Mouse (Mus musculus) liver, embryonic 12.5 days (tissue): Measurements from ENCODE around the gene Abcb9. TPM values are rescaled to one million over a fixed set of nuclear protein-coding genes. Genes with fewer than 3 reads are reported as not detected.

Source experiments
- ATAC-seq: fragments of 200-750 bp; cut with Nextera tagmentation; 2 replicates; pipeline ENCODE4 v1.8.0; 2017; ENCODE audit warnings: moderate number of reproducible peaks, mild to moderate bottlenecking, moderate library complexity
- H3K27ac ChIP-seq: fragments of 300-500 bp; sonication (generic); 2 replicates; pipeline ENCODE4 v1.5.1; 2016; ENCODE audit warnings: mild to moderate bottlenecking
- H3K27me3 ChIP-seq: fragments of 300-500 bp; sonication (generic); replicated peaks from 2 replicates; pipeline ENCODE4 v1.6.1; 2016; ENCODE audit warnings: mild to moderate bottlenecking, moderate library complexity
- H3K36me3 ChIP-seq: fragments of 300-500 bp; sonication (generic); 2 replicates; pipeline ENCODE4 v1.6.1; 2016; ENCODE audit warnings: mild to moderate bottlenecking, moderate library complexity
- H3K4me1 ChIP-seq: fragments of 300-500 bp; sonication (generic); 2 replicates; pipeline ENCODE4 v1.6.1; 2016
- H3K4me2 ChIP-seq: fragments of 300-500 bp; sonication (generic); 2 replicates; pipeline ENCODE4 v1.6.1; 2016; ENCODE audit warnings: mild to moderate bottlenecking, moderate library complexity
- H3K4me3 ChIP-seq: fragments of 300-500 bp; sonication (generic); 2 replicates; pipeline ENCODE4 v1.5.1; 2016; ENCODE audit warnings: mild to moderate bottlenecking, moderate library complexity
- H3K9ac ChIP-seq: fragments of 300-500 bp; sonication (generic); 2 replicates; pipeline ENCODE4 v1.6.1; 2016; ENCODE audit warnings: mild to moderate bottlenecking, moderate library complexity
- H3K9me3 ChIP-seq: fragments of 300-500 bp; sonication (generic); replicated peaks from 2 replicates; pipeline ENCODE4 v1.6.1; 2016; ENCODE audit warnings: mild to moderate bottlenecking, moderate library complexity
- WGBS: fragments of 180-500 bp; shearing (Covaris S2); methylation state at CpG from one replicate; pipeline ENCODE4 v1.1.7; 2016; ENCODE audit not compliant: insufficient replicate concordance; 5-methylcytosine and 5-hydroxymethylcytosine counted together
- polyA plus RNA-seq: library from polyadenylated mRNA; unstranded; fragments of >200 nt; fragmentation: Nextera tagmentation; extraction: Ambion mirVana; gene quantifications from 2 replicates; pipeline ENCODE4 v1.2.1, GENCODE M21; 2016

Abcb9 gene
- polyA plus RNA-seq, 1 experiment from 2014 or later, result 5.0 TPM

DNA sequence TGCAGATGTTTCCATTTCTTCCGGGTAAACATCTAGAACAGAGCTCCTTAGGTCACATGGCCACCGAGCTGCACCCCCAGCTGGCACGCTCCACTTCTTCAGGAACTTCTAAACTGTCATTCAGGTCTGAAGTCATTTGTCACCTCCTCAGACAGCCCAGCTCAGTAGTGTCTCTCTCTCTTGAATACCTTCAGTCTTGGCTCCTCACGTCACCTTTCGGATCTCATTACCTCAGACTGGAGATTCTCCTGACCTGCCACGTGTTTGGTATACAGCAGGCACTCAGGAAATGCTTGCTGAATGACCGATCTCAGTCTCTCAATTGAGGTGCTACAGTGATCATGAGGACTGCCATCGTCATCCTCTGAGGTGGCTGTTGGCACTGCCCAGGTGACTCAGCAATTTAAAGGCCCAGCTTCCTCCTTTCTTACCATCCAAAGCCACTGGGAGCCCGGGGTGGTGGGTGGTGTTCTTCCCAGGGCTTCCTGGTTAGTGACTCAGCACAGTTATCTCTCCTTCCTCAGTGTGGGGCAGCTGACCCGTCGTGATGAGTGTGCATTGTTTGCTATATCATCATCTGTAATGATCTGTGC lies 43.6 kb downstream of the Abcb9 start:
- Histone ChIP-seq H3K9me3 (peaks cover 6% of the 10 kb centered on the region; the same call in 1 of the 2 replicates), H3K27me3 (no peaks in the 10 kb centered on the region), H3K4me1 (peaks cover 65% of the 10 kb centered on the region), H3K9ac (peak overlapping the region; percentile 63), H3K4me2 (peak overlapping the region; percentile 67), H3K4me3 (peak overlapping the region; percentile 51), H3K36me3 (0 out of 2 replicates have a peak, but pooled peaks cover 3% of the 10 kb centered on the region), H3K27ac (peak overlapping the region; percentile 93)
- peak; percentile 96 for ATAC-seq
- 22% methylated on average over 11 of the region's 11 CpGs for WGBS

GRCm38 (mm10) chr5:124050095-124051050 lies 45.2 kb downstream of the Abcb9 start:
- peak overlapping the region; percentile 63 for H3K9ac ChIP-seq
- WGBS, result 27% methylated on average over 14 of the region's 14 CpGs
- H3K27me3 ChIP-seq, result no peaks in the 10 kb centered on the region
- peak overlapping the region; percentile 51 for H3K4me3 ChIP-seq
- H3K36me3 ChIP-seq, result no peaks in the 10 kb centered on the region
- H3K9me3 ChIP-seq, result no peaks in the 10 kb centered on the region
- H3K4me1 ChIP-seq, result peaks cover 76% of the 10 kb centered on the region
- peak overlapping the region; percentile 93 for H3K27ac ChIP-seq
- 0 out of 2 replicates have a peak, but pooled peaks have one; percentile 11 for ATAC-seq
- H3K4me2 ChIP-seq, result peak overlapping the region; percentile 67

DNA sequence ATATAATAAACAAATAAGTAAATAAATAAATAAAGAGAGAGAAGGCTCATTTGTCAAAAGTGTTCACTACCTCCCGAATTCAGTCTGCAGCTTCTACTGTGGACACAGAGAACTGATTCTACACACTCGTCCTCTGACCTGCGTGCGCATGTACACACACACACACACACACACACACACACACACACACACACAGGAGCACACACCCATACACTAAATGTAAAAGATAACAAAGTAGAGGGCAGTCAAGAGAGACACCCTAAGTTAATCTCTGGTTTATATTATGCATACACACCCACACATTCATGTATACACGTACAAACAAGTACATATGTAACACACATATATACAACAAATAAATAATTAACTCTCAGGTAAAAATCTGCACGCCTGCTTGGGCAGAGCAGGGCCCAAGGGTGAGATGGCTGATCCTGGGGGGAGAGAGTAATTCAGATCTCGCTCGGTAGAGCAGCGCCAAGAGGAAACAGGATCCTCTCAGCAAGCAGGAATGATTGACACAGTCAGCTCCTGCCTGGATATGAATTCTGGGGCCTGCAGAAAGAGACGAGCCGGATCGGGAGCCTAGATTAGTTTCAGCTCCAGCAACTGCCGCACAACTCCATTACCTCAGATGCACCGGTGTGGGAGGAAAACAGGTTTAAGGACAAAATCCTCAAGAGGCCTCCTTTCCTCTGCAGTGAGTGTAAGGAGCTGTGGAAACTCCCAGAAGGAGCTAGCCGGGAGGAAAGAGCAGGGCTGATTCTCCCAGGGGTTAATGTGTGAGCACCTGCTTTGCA lies 46.2 kb downstream of the Abcb9 start:
- Histone ChIP-seq H3K4me2 (peak overlapping the region; percentile 67), H3K4me3 (peak overlapping the region; percentile 51), H3K27ac (peak overlapping the region; percentile 93), H3K27me3 (no peaks in the 10 kb centered on the region), H3K4me1 (peaks cover 78% of the 10 kb centered on the region), H3K9ac (peak overlapping the region; percentile 63), H3K36me3 (no peaks in the 10 kb centered on the region), H3K9me3 (no peaks in the 10 kb centered on the region)
- no peak for ATAC-seq
- 52% methylated on average over 15 of the region's 15 CpGs for WGBS

GRCm38 (mm10) chr5:124046741-124047401 lies 48.7 kb downstream of the Abcb9 start:
- ATAC-seq, result no peak
- H3K27me3 ChIP-seq, result no peaks in the 10 kb centered on the region
- no peak overlapping the region for H3K4me2 ChIP-seq
- no peaks in the 10 kb centered on the region for H3K36me3 ChIP-seq
- WGBS, result 64% methylated on average over 7 of the region's 7 CpGs
- H3K4me3 ChIP-seq, result no peak overlapping the region
- H3K9me3 ChIP-seq, result no peaks in the 10 kb centered on the region
- peak overlapping the region; percentile 27; the same call in 1 of the 2 replicates for H3K9ac ChIP-seq
- peaks cover 75% of the 10 kb centered on the region for H3K4me1 ChIP-seq
- H3K27ac ChIP-seq, result peak overlapping the region; percentile 52; the same call in 1 of the 2 replicates

GRCm38 (mm10) chr5:124045453-124046010 lies 50.1 kb downstream of the Abcb9 start:
- WGBS, result 54% methylated on average over 11 of the region's 11 CpGs
- H3K27ac ChIP-seq, result no peak overlapping the region

DNA sequence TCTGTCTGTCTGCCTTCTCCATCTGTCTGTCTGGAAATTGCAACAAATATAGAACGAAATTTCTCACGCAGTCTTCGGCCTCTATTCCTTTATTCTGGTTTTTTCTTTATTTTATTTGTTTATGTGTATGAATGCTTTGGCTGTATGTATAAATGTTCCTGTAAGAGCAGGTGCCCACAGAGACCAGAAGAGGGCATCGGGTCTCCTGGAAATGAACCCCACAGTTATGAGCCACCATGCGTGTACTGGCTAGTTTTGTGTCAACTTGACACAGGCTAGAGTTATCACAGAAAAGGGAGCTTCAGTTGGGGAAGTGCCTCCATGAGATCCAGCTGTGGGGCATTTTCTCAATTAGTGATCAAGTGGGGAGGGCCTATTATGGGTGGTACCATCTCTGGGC lies 51.6 kb downstream of the Abcb9 start:
- no peaks in the 10 kb centered on the region for H3K36me3 ChIP-seq
- H3K9ac ChIP-seq, result no peak overlapping the region
- H3K9me3 ChIP-seq, result no peaks in the 10 kb centered on the region
- H3K27me3 ChIP-seq, result no peaks in the 10 kb centered on the region
- no peak overlapping the region for H3K4me3 ChIP-seq
- H3K4me2 ChIP-seq, result no peak overlapping the region
- peaks cover 59% of the 10 kb centered on the region for H3K4me1 ChIP-seq
- 81% methylated on average over 5 of the region's 5 CpGs for WGBS
- ATAC-seq, result no peak
- peak overlapping the region; percentile 75; the same call in 1 of the 2 replicates for H3K27ac ChIP-seq

More at GRCm38 (mm10) chr5:124045453-124046010, 50.1 kb downstream of the Abcb9 start:
- no peaks in the 10 kb centered on the region for H3K36me3 ChIP-seq
- no peaks in the 10 kb centered on the region for H3K27me3 ChIP-seq
- no peaks in the 10 kb centered on the region for H3K9me3 ChIP-seq
- no peak overlapping the region for H3K4me3 ChIP-seq
- ATAC-seq, result no peak
- H3K4me2 ChIP-seq, result no peak overlapping the region
- H3K4me1 ChIP-seq, result peaks cover 64% of the 10 kb centered on the region
- no peak overlapping the region for H3K9ac ChIP-seq

DNA sequence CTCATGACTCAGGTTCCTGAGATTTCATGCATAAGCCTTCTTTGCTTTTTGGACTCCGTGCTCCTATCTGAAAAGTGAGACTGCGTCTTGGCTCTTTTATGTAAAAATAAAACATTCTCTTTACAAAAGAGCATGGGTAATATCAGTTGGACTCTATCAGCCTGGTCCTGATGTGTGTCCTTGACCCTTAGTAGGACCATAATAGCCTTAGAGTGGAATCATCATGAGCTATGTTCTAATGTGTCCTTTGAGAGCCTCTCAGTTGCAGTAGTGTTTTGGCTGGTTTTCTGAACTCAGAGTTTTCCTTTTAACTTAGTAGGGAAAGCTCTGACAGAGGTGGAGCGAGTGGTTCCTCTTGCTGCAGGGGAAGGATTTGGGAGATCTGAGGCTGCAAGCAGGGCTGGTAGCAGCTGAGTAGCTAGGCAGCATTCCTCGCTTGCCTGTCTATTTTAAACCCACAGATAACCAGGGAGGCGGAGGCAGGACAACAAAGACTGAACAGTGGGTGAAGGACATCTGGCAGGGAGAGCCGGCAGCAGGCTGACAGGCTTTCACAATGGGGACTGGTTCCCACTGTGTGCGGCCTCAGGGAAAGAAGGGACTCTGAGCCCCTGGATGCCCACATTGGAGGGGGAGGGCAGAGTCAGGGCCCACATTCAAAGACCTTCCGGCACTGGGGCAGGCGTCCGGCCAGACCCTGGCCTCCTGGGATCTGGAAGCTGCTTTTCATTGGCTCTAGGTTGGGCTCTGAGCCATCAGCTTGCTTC lies 52.2 kb downstream of the Abcb9 start:
- no peak overlapping the region for H3K4me2 ChIP-seq
- WGBS, result 45% methylated on average over 10 of the region's 10 CpGs
- H3K9ac ChIP-seq, result 0 out of 2 replicates have a peak overlapping the region, but pooled peaks have one; percentile 22

DNA sequence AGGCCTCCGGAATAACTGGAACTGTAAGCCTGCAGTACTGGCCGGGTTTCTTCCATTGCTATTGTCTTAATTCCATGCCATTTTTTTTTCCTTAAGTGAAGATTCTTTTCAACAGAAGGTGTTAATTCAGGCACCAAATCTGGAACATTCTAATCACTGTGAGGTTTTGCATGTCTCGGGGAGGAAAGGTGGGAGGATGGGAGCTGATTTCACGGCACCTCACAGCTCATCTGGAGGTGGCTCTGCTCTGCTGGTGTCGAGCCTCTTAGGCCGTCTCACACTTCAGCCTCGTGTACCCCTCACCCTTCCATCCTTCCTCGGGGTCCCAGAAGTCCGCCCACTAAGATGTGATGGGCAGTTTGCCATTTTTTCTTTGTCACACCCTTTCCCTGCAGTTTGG lies 54.5 kb downstream of the Abcb9 start:
- Histone ChIP-seq H3K4me3 (no peak overlapping the region), H3K36me3 (no peaks in the 10 kb centered on the region), H3K27ac (no peak overlapping the region), H3K9ac (no peak overlapping the region), H3K9me3 (no peaks in the 10 kb centered on the region), H3K27me3 (no peaks in the 10 kb centered on the region), H3K4me2 (no peak overlapping the region), H3K4me1 (peaks cover 50% of the 10 kb centered on the region)
- 66% methylated on average over 9 of the region's 9 CpGs for WGBS
- no peak for ATAC-seq

More for the DNA sequence above, 52.2 kb downstream of the Abcb9 start:
- Histone ChIP-seq H3K9me3 (no peaks in the 10 kb centered on the region), H3K36me3 (no peaks in the 10 kb centered on the region), H3K27me3 (no peaks in the 10 kb centered on the region), H3K4me1 (peaks cover 54% of the 10 kb centered on the region), H3K27ac (peak overlapping the region; percentile 75), H3K4me3 (no peak overlapping the region)
- ATAC-seq, result peak; percentile 52

GRCm38 (mm10) chr5:124039602-124040001 lies 56.0 kb downstream of the Abcb9 start:
- Histone ChIP-seq H3K4me1 (peaks cover 53% of the 10 kb centered on the region), H3K9ac (0 out of 2 replicates have a peak overlapping the region, but pooled peaks have one; percentile 10), H3K27ac (no peak overlapping the region), H3K27me3 (no peaks in the 10 kb centered on the region), H3K36me3 (no peaks in the 10 kb centered on the region), H3K4me3 (no peak overlapping the region), H3K4me2 (no peak overlapping the region; the same call in 1 of the 2 replicates), H3K9me3 (no peaks in the 10 kb centered on the region)
- WGBS, result 48% methylated on average over 6 of the region's 6 CpGs
- peak; percentile 69; the same call in 1 of the 2 replicates for ATAC-seq

GRCm38 (mm10) chr5:124036836-124037235 lies 58.8 kb downstream of the Abcb9 start:
- no peaks in the 10 kb centered on the region for H3K9me3 ChIP-seq
- H3K27me3 ChIP-seq, result no peaks in the 10 kb centered on the region
- peaks cover 48% of the 10 kb centered on the region for H3K4me1 ChIP-seq
- peak overlapping the region; percentile 17; the same call in 1 of the 2 replicates for H3K4me2 ChIP-seq
- H3K36me3 ChIP-seq, result no peaks in the 10 kb centered on the region
- ATAC-seq, result 0 out of 2 replicates have a peak, but pooled peaks have one; percentile 31
- H3K9ac ChIP-seq, result no peak overlapping the region
- H3K27ac ChIP-seq, result peak overlapping the region; percentile 32; the same call in 1 of the 2 replicates
- 38% methylated on average over 5 of the region's 5 CpGs for WGBS
- H3K4me3 ChIP-seq, result no peak overlapping the region
